Mouse (Mus musculus) midbrain, embryonic 11.5 days (tissue): ENCODE measurements at regions not wholly inside any gene's neighbourhood (a gene's known extent, or its start where the extent isn't known, plus 50 kb on each side); places are given as distances from the start of the nearest gene placed in this dataset.

Source experiments
- ATAC-seq: fragments of 200-750 bp; cut with Nextera tagmentation; 2 replicates; pipeline ENCODE4 v1.8.0; 2017; ENCODE audit warnings: moderate TSS enrichment, moderate library complexity; ENCODE audit not compliant: low FRiP score
- DNase-seq: peaks from one replicate; pipeline ENCODE4 v3.0.0; 2015; ENCODE audit warnings: low spot score; ENCODE audit errors: missing footprints
- H3K27ac ChIP-seq: fragments of 300-500 bp; sonication (generic); 2 replicates; pipeline ENCODE4 v1.5.1; 2014; ENCODE audit warnings: low read depth, low read length
- H3K27me3 ChIP-seq: fragments of 300-500 bp; sonication (generic); 2 replicates; pipeline ENCODE4 v1.6.1; 2014; ENCODE audit warnings: mild to moderate bottlenecking, low read length, moderate library complexity, mixed read lengths; ENCODE audit not compliant: control insufficient read depth, insufficient read depth
- H3K36me3 ChIP-seq: fragments of 300-500 bp; sonication (generic); 2 replicates; pipeline ENCODE4 v1.6.1; 2014; ENCODE audit warnings: mild to moderate bottlenecking, low read length, moderate library complexity, mixed read lengths; ENCODE audit not compliant: control insufficient read depth, insufficient read depth
- H3K4me1 ChIP-seq: fragments of 300-500 bp; sonication (generic); 2 replicates; pipeline ENCODE4 v1.6.1; 2014; ENCODE audit warnings: low read length; ENCODE audit not compliant: control insufficient read depth, insufficient read depth
- H3K4me2 ChIP-seq: fragments of 300-500 bp; sonication (generic); 2 replicates; pipeline ENCODE4 v1.6.1; 2014; ENCODE audit warnings: mild to moderate bottlenecking, moderate library complexity
- H3K4me3 ChIP-seq: fragments of 300-500 bp; sonication (generic); 2 replicates; pipeline ENCODE4 v1.5.1; 2014; ENCODE audit warnings: low read depth, low read length
- H3K9ac ChIP-seq: fragments of 300-500 bp; sonication (generic); 2 replicates; pipeline ENCODE4 v1.6.1; 2014; ENCODE audit warnings: low read length
- H3K9me3 ChIP-seq: fragments of 300-500 bp; sonication (generic); 2 replicates; pipeline ENCODE4 v1.6.1; 2016; ENCODE audit warnings: low read length; ENCODE audit not compliant: control insufficient read depth
- WGBS: fragments of 180-500 bp; shearing (Covaris S2); extraction: QIAGEN DNeasy Blood & Tissue Kit; methylation state at CpG from one replicate; pipeline ENCODE4 v1.1.7; 2014; 5-methylcytosine and 5-hydroxymethylcytosine counted together

GRCm38 (mm10) chr13:71146859-71147443 is 305.3 kb upstream of the Adamts16 start:
- Histone ChIP-seq H3K9ac (no peak overlapping the region), H3K4me2 (no peak overlapping the region), H3K36me3 (no peaks in the 10 kb centered on the region), H3K27me3 (no peaks in the 10 kb centered on the region; the same call in 1 of the 2 replicates), H3K4me3 (no peak overlapping the region), H3K27ac (no peak overlapping the region), H3K9me3 (no peaks in the 10 kb centered on the region), H3K4me1 (peaks cover 9% of the 10 kb centered on the region)
- 76% methylated on average over 3 of the region's 3 CpGs for WGBS
- peak; percentile 72 for DNase-seq
- ATAC-seq, result no peak

DNA sequence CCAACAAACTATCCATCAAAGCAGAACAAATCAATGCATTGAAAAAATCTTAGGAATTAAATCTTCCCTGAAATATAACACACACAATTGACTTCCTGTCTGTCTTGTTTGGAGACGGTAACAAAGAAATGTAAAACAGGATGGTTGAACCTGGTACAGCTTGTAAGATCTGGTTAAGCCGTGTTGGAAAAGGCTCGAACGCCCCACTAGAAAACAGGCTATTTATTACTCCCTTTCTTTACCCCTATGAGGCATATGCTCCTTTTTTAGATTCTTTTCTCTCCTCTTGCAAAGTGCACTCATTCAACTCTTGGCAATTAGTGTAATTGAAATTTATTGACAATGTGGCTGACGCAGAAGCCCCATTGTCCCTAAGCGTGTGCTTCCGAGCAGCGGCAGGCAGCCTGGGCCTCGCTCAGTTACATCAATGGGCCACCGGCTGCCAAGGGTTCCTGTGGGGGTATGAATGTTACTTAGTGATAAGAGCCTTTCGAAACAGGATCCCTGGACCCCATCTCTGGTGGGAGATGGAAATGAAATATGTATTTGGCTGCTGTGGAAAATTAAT is 297.2 kb upstream of the Adamts16 start:
- H3K9me3 ChIP-seq, result no peaks in the 10 kb centered on the region
- ATAC-seq (no peak), DNase-seq (peak; percentile 84)
- no peak overlapping the region for H3K4me3 ChIP-seq
- no peak overlapping the region for H3K9ac ChIP-seq
- no peak overlapping the region for H3K4me2 ChIP-seq
- 62% methylated on average over 11 of the region's 11 CpGs for WGBS
- peaks cover 2% of the 10 kb centered on the region; the same call in 1 of the 2 replicates for H3K27me3 ChIP-seq
- H3K4me1 ChIP-seq, result peaks cover 17% of the 10 kb centered on the region
- H3K27ac ChIP-seq, result no peak overlapping the region
- no peaks in the 10 kb centered on the region for H3K36me3 ChIP-seq

DNA sequence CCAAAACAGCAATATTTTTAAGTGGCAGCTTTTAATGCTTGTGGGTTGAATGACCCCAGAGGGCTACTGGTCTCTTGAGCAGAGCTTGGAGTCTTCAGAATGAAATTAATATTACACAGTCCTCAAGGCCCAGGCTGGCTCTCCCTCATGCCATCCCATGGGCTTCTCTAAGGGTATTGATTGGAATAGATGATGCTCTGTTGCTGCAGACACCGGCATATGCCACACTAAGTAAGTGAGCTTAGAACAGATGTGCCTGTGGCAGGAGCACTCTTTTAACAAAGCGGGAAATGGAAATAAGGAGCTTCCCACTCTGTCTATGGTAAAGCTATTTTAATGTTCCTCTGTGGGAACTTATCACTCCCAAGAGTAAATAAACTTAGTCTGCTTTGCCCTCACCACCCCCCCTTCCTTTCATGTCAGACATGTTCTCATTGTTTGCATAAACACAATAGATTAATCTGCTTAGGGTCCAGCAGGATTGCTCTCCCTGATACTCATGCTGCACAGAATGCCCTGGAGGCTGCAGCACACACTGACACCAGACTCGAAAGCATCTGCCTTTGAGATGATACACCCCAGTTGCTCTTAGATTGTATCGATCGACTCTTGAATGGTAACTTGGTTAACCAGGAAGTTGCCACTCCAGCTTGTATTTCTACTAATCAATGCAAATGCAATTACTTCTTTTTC is 294.5 kb upstream of the Adamts16 start:
- ATAC-seq, result peak; percentile 89
- H3K27me3 ChIP-seq, result peaks cover 2% of the 10 kb centered on the region; the same call in 1 of the 2 replicates
- no peaks in the 10 kb centered on the region for H3K9me3 ChIP-seq
- WGBS, result 36% methylated on average over 5 of the region's 5 CpGs
- H3K4me2 ChIP-seq, result no peak overlapping the region
- no peak overlapping the region for H3K4me3 ChIP-seq
- no peak overlapping the region for H3K9ac ChIP-seq
- no peaks in the 10 kb centered on the region for H3K36me3 ChIP-seq
- peaks cover 17% of the 10 kb centered on the region for H3K4me1 ChIP-seq
- peak; percentile 86 for DNase-seq
- H3K27ac ChIP-seq, result no peak overlapping the region

GRCm38 (mm10) chr13:71121484-71121883 is 279.9 kb upstream of the Adamts16 start:
- no peaks in the 10 kb centered on the region for H3K4me1 ChIP-seq
- no peak for ATAC-seq
- no peaks in the 10 kb centered on the region for H3K9me3 ChIP-seq
- no peak for DNase-seq
- H3K4me3 ChIP-seq, result no peak overlapping the region
- no peak overlapping the region for H3K9ac ChIP-seq
- no peak overlapping the region for H3K4me2 ChIP-seq
- no peaks in the 10 kb centered on the region for H3K36me3 ChIP-seq
- H3K27me3 ChIP-seq, result no peaks in the 10 kb centered on the region
- no peak overlapping the region for H3K27ac ChIP-seq
- WGBS, result 29% methylated on average over 1 of the region's 1 CpGs

DNA sequence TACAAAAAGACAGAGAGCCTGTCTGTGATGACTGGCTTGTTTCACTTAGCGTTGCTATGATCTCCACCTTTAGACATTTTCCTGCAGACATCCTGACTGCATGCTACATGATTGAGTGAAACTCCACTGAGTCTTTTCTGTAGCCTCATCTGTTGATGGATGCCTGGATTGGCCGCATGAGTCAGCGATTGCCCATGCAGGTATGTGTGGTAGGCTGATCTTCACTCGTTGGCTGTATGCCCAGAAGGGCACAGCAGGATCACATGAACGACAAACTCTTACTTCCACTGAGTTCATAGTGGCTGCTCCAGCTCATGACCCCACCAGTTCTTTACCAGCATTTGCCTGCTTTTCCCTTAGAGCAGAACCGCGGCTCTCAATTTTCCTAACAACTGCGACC is 266.6 kb upstream of the Adamts16 start:
- no peaks in the 10 kb centered on the region for H3K27me3 ChIP-seq
- no peak overlapping the region for H3K27ac ChIP-seq
- no peak for ATAC-seq
- 92% methylated on average over 8 of the region's 8 CpGs for WGBS
- H3K4me3 ChIP-seq, result no peak overlapping the region
- H3K9ac ChIP-seq, result no peak overlapping the region
- no peaks in the 10 kb centered on the region for H3K36me3 ChIP-seq
- no peak overlapping the region for H3K4me2 ChIP-seq
- H3K9me3 ChIP-seq, result no peaks in the 10 kb centered on the region
- DNase-seq, result no peak
- peaks cover 3% of the 10 kb centered on the region for H3K4me1 ChIP-seq

DNA sequence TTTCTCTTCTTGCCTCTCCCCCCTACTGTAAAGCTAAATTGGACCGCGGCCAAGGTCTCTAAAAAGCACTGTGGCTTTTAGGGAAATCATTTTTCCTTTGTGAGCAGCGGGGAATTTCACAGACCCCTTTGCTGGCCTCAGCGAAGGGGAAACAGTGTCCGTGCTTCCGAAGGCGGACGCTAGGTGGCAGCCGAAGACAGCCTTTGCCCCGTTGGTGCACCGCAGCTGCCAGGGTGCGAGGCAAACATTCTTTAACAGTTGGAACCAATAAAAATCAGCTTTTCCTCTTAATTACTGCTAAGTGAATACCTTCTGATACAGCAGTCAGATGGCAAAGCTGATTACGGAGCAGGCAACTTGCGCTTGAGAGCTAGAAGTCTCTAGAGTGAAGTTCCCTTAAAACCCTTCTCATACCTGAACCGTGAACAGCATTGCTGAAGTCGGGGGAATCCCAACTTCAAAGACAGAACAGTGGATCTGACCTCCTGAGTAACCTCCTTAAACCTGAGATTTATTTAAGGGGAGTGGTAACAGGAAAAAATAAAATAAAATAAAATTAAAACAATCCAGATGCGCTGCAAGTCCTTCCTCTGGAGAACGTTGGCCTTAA is 263.7 kb upstream of the Adamts16 start:
- H3K27me3 ChIP-seq, result no peaks in the 10 kb centered on the region
- peak overlapping the region; percentile 41 for H3K4me2 ChIP-seq
- DNase-seq, result peak; percentile 100
- peaks cover 3% of the 10 kb centered on the region for H3K4me1 ChIP-seq
- H3K27ac ChIP-seq, result no peak overlapping the region
- H3K36me3 ChIP-seq, result no peaks in the 10 kb centered on the region
- H3K4me3 ChIP-seq, result peak overlapping the region; percentile 14; the same call in 1 of the 2 replicates
- 13% methylated on average over 18 of the region's 18 CpGs for WGBS
- peak overlapping the region; percentile 59; the same call in 1 of the 2 replicates for H3K9ac ChIP-seq
- no peaks in the 10 kb centered on the region for H3K9me3 ChIP-seq
- peak; percentile 85 for ATAC-seq

GRCm38 (mm10) chr13:71104419-71105228 is 263.0 kb upstream of the Adamts16 start:
- peak overlapping the region; percentile 41 for H3K4me2 ChIP-seq
- H3K27me3 ChIP-seq, result no peaks in the 10 kb centered on the region
- H3K9me3 ChIP-seq, result no peaks in the 10 kb centered on the region
- peak overlapping the region; percentile 14; the same call in 1 of the 2 replicates for H3K4me3 ChIP-seq
- peak; percentile 91 for DNase-seq
- 32% methylated on average over 22 of the region's 22 CpGs for WGBS
- H3K9ac ChIP-seq, result peak overlapping the region; percentile 59
- ATAC-seq, result peak; percentile 55; the same call in 1 of the 2 replicates
- H3K27ac ChIP-seq, result no peak overlapping the region
- peaks cover 3% of the 10 kb centered on the region for H3K4me1 ChIP-seq
- no peaks in the 10 kb centered on the region for H3K36me3 ChIP-seq

GRCm38 (mm10) chr13:71084301-71084700 is 242.7 kb upstream of the Adamts16 start:
- Histone ChIP-seq H3K9ac (no peak overlapping the region), H3K4me1 (peaks cover 5% of the 10 kb centered on the region; the same call in 1 of the 2 replicates), H3K9me3 (no peaks in the 10 kb centered on the region), H3K4me3 (no peak overlapping the region), H3K27ac (no peak overlapping the region), H3K4me2 (no peak overlapping the region), H3K36me3 (no peaks in the 10 kb centered on the region), H3K27me3 (no peaks in the 10 kb centered on the region)
- ATAC-seq, result peak; percentile 58
- WGBS, result 67% methylated on average over 6 of the region's 6 CpGs
- DNase-seq, result no peak
